Mouse (Mus musculus) limb, embryonic 11.5 days (tissue): ENCODE data around the gene Pappa. TPM values are rescaled to one million over a fixed set of nuclear protein-coding genes. Genes with fewer than 3 reads are reported as not detected.

Source experiments
- ATAC-seq: fragments of 200-750 bp; cut with Nextera tagmentation; 2 replicates; pipeline ENCODE4 v1.8.0; 2017; ENCODE audit warnings: low read depth; ENCODE audit not compliant: insufficient number of reproducible peaks, low FRiP score, low TSS enrichment
- DNase-seq: peaks from one replicate; pipeline ENCODE4 v3.0.0-alpha.2; 2015; ENCODE audit warnings: low spot score
- H3K27ac ChIP-seq: fragments of 300-500 bp; sonication (generic); replicated peaks from 2 replicates; pipeline ENCODE4 v1.5.1; 2014; ENCODE audit warnings: low read depth, mild to moderate bottlenecking, low read length
- H3K27me3 ChIP-seq: fragments of 300-500 bp; sonication (generic); 2 replicates; pipeline ENCODE4 v1.6.1; 2014; ENCODE audit warnings: mild to moderate bottlenecking, low read length, mixed read lengths; ENCODE audit not compliant: control insufficient read depth, insufficient read depth
- H3K36me3 ChIP-seq: fragments of 300-500 bp; sonication (generic); 2 replicates; pipeline ENCODE4 v1.6.1; 2014; ENCODE audit warnings: mild to moderate bottlenecking, low read length, moderate library complexity, mixed read lengths; ENCODE audit not compliant: control insufficient read depth, insufficient read depth
- H3K4me1 ChIP-seq: fragments of 300-500 bp; sonication (generic); 2 replicates; pipeline ENCODE4 v1.6.1; 2014; ENCODE audit warnings: low read length, mixed read lengths; ENCODE audit not compliant: control insufficient read depth, insufficient read depth
- H3K4me2 ChIP-seq: fragments of 300-500 bp; sonication (generic); 2 replicates; pipeline ENCODE4 v1.6.1; 2014; ENCODE audit warnings: low read depth, mild to moderate bottlenecking, moderate library complexity; ENCODE audit not compliant: severe bottlenecking
- H3K4me3 ChIP-seq: fragments of 300-500 bp; sonication (generic); 2 replicates; pipeline ENCODE4 v1.5.1; 2014; ENCODE audit warnings: low read depth, low read length
- H3K9ac ChIP-seq: fragments of 300-500 bp; sonication (generic); 2 replicates; pipeline ENCODE4 v1.6.1; 2014; ENCODE audit warnings: mild to moderate bottlenecking, low read length
- H3K9me3 ChIP-seq: fragments of 300-500 bp; sonication (generic); 2 replicates; pipeline ENCODE4 v1.6.1; 2016; ENCODE audit warnings: low read length; ENCODE audit not compliant: control insufficient read depth
- WGBS: fragments of 180-500 bp; shearing (Covaris S2); extraction: QIAGEN DNeasy Blood & Tissue Kit; methylation state at CpG from one replicate; pipeline ENCODE4 v1.1.7; 2014; 5-methylcytosine and 5-hydroxymethylcytosine counted together
- polyA plus RNA-seq: library from polyadenylated mRNA; unstranded; fragments of >200 nt; fragmentation: Nextera tagmentation; extraction: Ambion mirVana; gene quantifications from 2 replicates; pipeline ENCODE4 v1.2.1, GENCODE M21; 2014

Gene Pappa
- polyA plus RNA-seq, 1 experiment from 2014 or later = 0.68 TPM

DNA sequence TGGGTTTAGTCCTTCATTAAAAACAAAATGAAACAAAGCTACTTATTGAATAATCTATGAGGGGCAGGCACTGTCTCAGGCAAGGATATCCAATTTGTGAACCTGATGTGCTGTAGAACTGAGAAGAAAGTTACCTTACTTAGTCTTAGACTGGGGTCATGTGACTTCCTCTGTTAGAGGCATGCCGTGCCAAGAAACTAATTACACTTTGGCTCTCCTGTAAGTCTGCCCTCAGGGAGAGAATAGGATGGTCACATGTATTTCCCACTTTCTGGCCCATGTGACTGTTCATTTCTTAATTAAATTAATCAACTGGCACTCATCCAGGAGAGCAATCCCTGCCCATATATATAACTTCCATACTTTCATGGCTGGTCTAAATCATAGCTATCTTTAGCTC is 209.7 kb downstream of the Pappa start:
- no peaks in the 10 kb centered on the region for H3K36me3 ChIP-seq
- H3K4me3 ChIP-seq = no peak overlapping the region
- H3K4me1 ChIP-seq = peaks cover 3% of the 10 kb centered on the region
- no peaks in the 10 kb centered on the region for H3K9me3 ChIP-seq
- H3K27me3 ChIP-seq = no peaks in the 10 kb centered on the region
- DNase-seq = no peak
- WGBS = 30% methylated on average over 1 of the region's 1 CpGs
- H3K27ac ChIP-seq = no peak overlapping the region
- H3K4me2 ChIP-seq = no peak overlapping the region
- H3K9ac ChIP-seq = no peak overlapping the region
- ATAC-seq = no peak

DNA sequence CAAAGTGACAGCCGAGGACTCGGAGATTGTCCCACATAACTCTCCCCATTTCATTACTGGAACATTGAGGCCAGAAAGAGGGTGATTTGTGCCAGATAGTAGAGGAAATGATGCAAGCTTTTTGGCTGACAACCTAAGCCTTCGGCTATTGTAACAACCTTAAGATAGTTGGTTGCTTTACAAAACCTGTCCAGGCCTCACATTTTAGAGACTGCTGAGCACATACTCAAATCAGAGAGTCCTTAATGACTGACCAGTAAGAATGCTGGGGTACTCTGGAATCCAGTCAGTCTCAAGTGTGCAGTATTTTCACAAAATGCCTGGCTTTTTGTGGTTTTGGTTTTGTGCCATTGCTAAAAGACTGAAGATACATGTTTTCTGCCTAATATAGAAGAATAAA is 217.8 kb downstream of the Pappa start:
- no peaks in the 10 kb centered on the region for H3K36me3 ChIP-seq
- no peaks in the 10 kb centered on the region for H3K9me3 ChIP-seq
- H3K4me3 ChIP-seq = no peak overlapping the region
- H3K27me3 ChIP-seq = no peaks in the 10 kb centered on the region
- 88% methylated on average over 3 of the region's 3 CpGs for WGBS
- no peak overlapping the region for H3K4me2 ChIP-seq
- no peak overlapping the region for H3K9ac ChIP-seq
- H3K27ac ChIP-seq = no peak overlapping the region
- DNase-seq (no peak), ATAC-seq (no peak)
- H3K4me1 ChIP-seq = no peaks in the 10 kb centered on the region

DNA sequence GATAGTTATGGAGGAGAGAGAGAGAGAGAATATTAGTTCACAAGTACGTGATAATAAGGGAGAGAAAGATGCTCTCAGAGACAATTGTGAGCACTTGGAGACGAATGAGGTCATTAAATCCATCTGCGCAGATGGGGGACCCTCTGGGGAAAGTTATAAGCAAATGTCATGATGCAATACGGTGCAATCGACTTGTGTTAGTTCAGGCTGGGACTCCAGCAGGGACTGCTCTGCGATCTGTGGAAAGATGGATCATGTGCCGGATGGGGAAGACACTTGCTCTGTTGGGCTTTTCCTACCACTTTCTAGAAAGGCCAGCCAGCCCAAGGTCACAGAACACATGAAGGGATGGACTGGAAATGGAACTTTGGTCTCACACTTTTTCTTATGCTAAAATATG is 226.5 kb downstream of the Pappa start:
- Histone ChIP-seq H3K27ac (no peak overlapping the region), H3K4me3 (no peak overlapping the region), H3K4me1 (no peaks in the 10 kb centered on the region), H3K4me2 (no peak overlapping the region), H3K9me3 (no peaks in the 10 kb centered on the region), H3K27me3 (no peaks in the 10 kb centered on the region), H3K36me3 (no peaks in the 10 kb centered on the region), H3K9ac (no peak overlapping the region)
- DNase-seq (no peak), ATAC-seq (no peak)
- WGBS = 89% methylated on average over 7 of the region's 7 CpGs

DNA sequence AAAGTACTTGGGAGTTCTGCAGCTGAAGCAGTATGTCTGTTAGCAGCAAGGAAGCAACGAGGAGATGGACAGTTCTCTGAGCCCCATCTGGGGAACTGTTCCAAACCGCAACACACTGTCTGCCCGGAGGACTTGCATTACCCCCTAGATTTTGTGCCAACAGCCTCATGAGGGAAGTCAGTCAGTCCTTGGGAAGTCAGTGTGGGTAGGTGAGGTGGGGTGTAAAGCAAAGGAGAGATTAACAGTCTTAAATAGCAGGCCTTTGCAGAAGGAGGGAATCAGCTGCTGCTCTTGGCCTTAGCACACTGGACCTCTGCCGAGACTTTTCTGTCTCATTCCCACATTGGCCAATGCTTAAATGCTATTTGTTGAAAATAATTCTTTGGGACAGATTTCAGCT is 230.6 kb downstream of the Pappa start:
- Histone ChIP-seq H3K36me3 (no peaks in the 10 kb centered on the region), H3K4me1 (no peaks in the 10 kb centered on the region), H3K4me3 (no peak overlapping the region), H3K9ac (no peak overlapping the region), H3K9me3 (no peaks in the 10 kb centered on the region), H3K27ac (no peak overlapping the region), H3K27me3 (no peaks in the 10 kb centered on the region), H3K4me2 (no peak overlapping the region)
- ATAC-seq (no peak), DNase-seq (no peak)
- 71% methylated on average over 4 of the region's 4 CpGs for WGBS

DNA sequence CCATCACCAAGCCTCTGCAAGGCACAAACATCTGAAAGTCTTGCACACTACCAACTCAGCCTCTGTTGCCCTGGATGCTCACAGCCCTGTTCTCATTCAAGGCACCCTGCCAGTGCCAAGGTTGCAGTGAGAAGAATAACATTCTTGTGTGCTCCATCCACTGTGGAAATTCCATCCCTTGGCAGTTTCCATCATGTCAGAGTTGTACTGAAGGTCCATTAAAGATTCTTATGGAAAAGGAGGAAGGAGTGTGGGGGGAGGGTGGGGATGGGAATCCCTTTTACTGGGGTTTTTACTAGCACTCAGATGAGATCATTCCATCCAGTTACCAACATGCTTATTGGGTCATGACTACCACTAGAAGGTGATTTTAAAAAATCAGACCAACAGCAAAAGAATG is 243.2 kb downstream of the Pappa start:
- H3K4me3 ChIP-seq = no peak overlapping the region
- no peak overlapping the region for H3K9ac ChIP-seq
- ATAC-seq (no peak), DNase-seq (no peak)
- H3K9me3 ChIP-seq = no peaks in the 10 kb centered on the region
- no peaks in the 10 kb centered on the region for H3K27me3 ChIP-seq
- no peak overlapping the region for H3K4me2 ChIP-seq
- no peak overlapping the region for H3K27ac ChIP-seq
- H3K4me1 ChIP-seq = no peaks in the 10 kb centered on the region
- no peaks in the 10 kb centered on the region for H3K36me3 ChIP-seq

DNA sequence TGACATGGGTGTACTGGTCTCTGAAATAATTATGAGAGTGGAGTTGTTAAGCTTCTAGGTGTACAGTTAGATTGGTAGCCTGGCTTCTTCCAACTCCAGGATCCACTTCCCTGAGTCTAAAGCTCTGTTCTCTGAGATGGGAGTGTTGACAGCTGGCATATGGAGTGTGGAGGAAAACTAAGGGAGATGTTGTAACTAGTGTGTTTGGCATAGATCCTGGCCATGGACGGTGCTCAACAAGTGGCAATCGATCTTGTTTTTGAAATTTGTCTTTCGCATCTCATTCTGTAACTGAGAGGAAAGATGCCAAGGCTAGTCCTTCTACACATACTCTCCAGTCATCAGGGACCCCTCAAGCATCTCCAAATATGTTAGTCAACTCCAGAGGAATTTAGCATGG is 248.8 kb downstream of the Pappa start:
- H3K27me3 ChIP-seq = no peaks in the 10 kb centered on the region
- no peak overlapping the region for H3K9ac ChIP-seq
- no peak overlapping the region for H3K27ac ChIP-seq
- no peak for ATAC-seq
- H3K9me3 ChIP-seq = no peaks in the 10 kb centered on the region
- WGBS = 95% methylated on average over 3 of the region's 3 CpGs
- H3K36me3 ChIP-seq = no peaks in the 10 kb centered on the region
- no peak overlapping the region for H3K4me3 ChIP-seq
- no peak for DNase-seq
- no peaks in the 10 kb centered on the region for H3K4me1 ChIP-seq
- H3K4me2 ChIP-seq = no peak overlapping the region

DNA sequence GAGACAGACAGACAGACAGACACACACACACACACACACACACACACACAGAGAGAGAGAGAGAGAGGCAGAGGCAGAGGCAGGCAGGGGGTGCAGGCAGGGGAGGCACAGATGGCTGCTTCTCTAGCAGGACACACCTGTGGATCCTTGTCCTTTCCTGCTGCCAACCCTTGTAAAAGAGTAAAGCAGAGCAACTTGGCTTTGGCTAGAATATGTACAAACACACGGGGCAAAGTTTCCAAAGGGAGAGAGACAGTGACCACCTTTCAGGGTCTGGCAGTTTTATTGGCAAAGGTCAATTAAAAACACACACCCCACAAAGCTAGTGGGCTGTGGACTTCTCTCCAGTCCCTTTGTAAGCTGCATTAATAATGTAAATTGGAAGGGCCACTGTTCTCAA is 249.9 kb downstream of the Pappa start:
- DNase-seq (no peak), ATAC-seq (no peak)
- Histone ChIP-seq H3K4me3 (no peak overlapping the region), H3K9ac (no peak overlapping the region), H3K36me3 (no peaks in the 10 kb centered on the region), H3K27me3 (no peaks in the 10 kb centered on the region), H3K4me1 (no peaks in the 10 kb centered on the region), H3K4me2 (no peak overlapping the region), H3K27ac (no peak overlapping the region), H3K9me3 (no peaks in the 10 kb centered on the region)
- 21% methylated on average over 1 of the region's 1 CpGs for WGBS

DNA sequence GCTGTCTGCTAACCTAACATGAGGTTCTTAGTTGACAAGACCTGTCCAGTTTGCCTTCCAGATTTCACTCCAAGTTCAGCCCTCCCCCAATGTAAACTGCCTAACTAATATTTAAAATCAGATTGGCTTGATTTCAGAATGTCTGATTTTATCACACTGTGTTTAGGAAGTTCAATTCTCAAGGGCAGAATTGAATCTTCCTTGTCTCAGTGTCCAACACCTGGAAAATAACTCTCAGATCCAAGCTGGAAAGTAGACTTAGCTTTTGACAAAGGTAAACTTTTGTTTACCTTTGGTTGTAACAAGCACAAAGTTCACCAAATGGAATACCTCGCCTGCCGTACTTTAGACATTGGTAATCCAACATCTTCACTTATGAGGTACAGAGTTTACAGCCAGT is 252.6 kb downstream of the Pappa start:
- 97% methylated on average over 2 of the region's 2 CpGs for WGBS
- DNase-seq = no peak
- no peaks in the 10 kb centered on the region for H3K36me3 ChIP-seq
- H3K27me3 ChIP-seq = no peaks in the 10 kb centered on the region
- H3K4me1 ChIP-seq = no peaks in the 10 kb centered on the region
- H3K9ac ChIP-seq = no peak overlapping the region
- H3K9me3 ChIP-seq = no peaks in the 10 kb centered on the region
- H3K27ac ChIP-seq = no peak overlapping the region
- ATAC-seq = no peak
- no peak overlapping the region for H3K4me3 ChIP-seq
- H3K4me2 ChIP-seq = no peak overlapping the region

DNA sequence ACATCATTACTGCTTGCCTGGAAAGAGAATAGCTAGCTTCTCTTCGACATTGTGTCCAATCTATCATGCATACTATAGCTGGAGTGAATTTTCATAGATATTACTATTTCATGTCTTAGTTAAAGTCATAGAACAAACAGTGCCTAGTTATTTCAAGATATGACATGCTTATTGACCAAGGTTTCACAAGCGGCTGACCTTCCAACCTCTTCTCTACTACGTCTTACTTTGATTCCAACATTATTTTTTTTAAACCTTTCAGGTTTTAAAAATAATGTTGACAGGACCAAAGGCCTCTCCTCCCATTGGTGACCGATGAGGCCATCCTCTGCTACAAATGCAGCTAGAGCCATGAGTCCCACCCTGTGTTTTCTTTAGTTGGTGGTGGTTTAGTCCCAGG is 255.5 kb downstream of the Pappa start:
- Histone ChIP-seq H3K27ac (no peak overlapping the region), H3K4me1 (no peaks in the 10 kb centered on the region), H3K36me3 (no peaks in the 10 kb centered on the region), H3K9me3 (no peaks in the 10 kb centered on the region), H3K27me3 (no peaks in the 10 kb centered on the region), H3K9ac (no peak overlapping the region), H3K4me3 (no peak overlapping the region), H3K4me2 (no peak overlapping the region)
- 91% methylated on average over 4 of the region's 4 CpGs for WGBS
- DNase-seq = no peak
- ATAC-seq = no peak
